Mouse (Mus musculus) intestine, embryonic 14.5 days (tissue): Measurements from ENCODE around the gene Grb2. TPM values are rescaled to one million over a fixed set of nuclear protein-coding genes. Genes with fewer than 3 reads are reported as not detected.

Source experiments
- ATAC-seq: fragments of 200-750 bp; cut with Nextera tagmentation; replicated peaks from 2 replicates; pipeline ENCODE4 v1.8.0; 2017; ENCODE audit warnings: low read depth, moderate number of reproducible peaks, moderate TSS enrichment, moderate library complexity; ENCODE audit not compliant: low FRiP score, low TSS enrichment
- DNase-seq: peaks from one replicate; pipeline ENCODE4 v3.0.0-alpha.2; 2018; ENCODE audit warnings: low spot score
- H3K27ac ChIP-seq: fragments of 300-500 bp; sonication (generic); 2 replicates; pipeline ENCODE4 v1.5.1; 2014; ENCODE audit warnings: low read depth, mild to moderate bottlenecking, control low read depth
- H3K27me3 ChIP-seq: fragments of 300-500 bp; sonication (generic); replicated peaks from 2 replicates; pipeline ENCODE4 v1.6.1; 2014; ENCODE audit warnings: low read length, control low read depth; ENCODE audit not compliant: control insufficient read depth, insufficient read depth
- H3K36me3 ChIP-seq: fragments of 300-500 bp; sonication (generic); 2 replicates; pipeline ENCODE4 v1.6.1; 2014; ENCODE audit warnings: low read length, control low read depth; ENCODE audit not compliant: control insufficient read depth, insufficient read depth
- H3K4me1 ChIP-seq: fragments of 300-500 bp; sonication (generic); replicated peaks from 2 replicates; pipeline ENCODE4 v1.6.1; 2014; ENCODE audit warnings: low read length, control low read depth, mixed read lengths; ENCODE audit not compliant: control insufficient read depth, insufficient read depth
- H3K4me2 ChIP-seq: fragments of 300-500 bp; sonication (generic); 2 replicates; pipeline ENCODE4 v1.6.1; 2014; ENCODE audit warnings: low read length
- H3K4me3 ChIP-seq: fragments of 300-500 bp; sonication (generic); 2 replicates; pipeline ENCODE4 v1.5.1; 2014; ENCODE audit warnings: low read depth, low read length, control low read depth, mixed read lengths
- H3K9ac ChIP-seq: fragments of 300-500 bp; sonication (generic); 2 replicates; pipeline ENCODE4 v1.6.1; 2014; ENCODE audit warnings: mild to moderate bottlenecking, low read length
- H3K9me3 ChIP-seq: fragments of 300-500 bp; sonication (generic); 2 replicates; pipeline ENCODE4 v1.6.1; 2016; ENCODE audit warnings: low read length, control low read depth; ENCODE audit not compliant: control insufficient read depth
- WGBS: fragments of 180-500 bp; shearing (Covaris S2); extraction: QIAGEN DNeasy Blood & Tissue Kit; methylation state at CpG from one replicate; pipeline ENCODE4 v1.1.7; 2014; 5-methylcytosine and 5-hydroxymethylcytosine counted together
- polyA plus RNA-seq: library from polyadenylated mRNA; unstranded; fragments of >200 nt; fragmentation: Nextera tagmentation; extraction: Ambion mirVana; gene quantifications from 2 replicates; pipeline ENCODE4 v1.2.1, GENCODE M21; 2014

Grb2 gene
- polyA plus RNA-seq, 1 experiment from 2014 or later: 52.3 TPM

GRCm38 (mm10) chr11:115626824-115627616 is 81.4 kb downstream of the Grb2 start:
- DNase-seq (no peak), ATAC-seq (no peak)
- H3K27me3 ChIP-seq: no peaks in the 10 kb centered on the region
- H3K27ac ChIP-seq: no peak overlapping the region
- WGBS: 45% methylated on average over 11 of the region's 11 CpGs
- no peaks in the 10 kb centered on the region for H3K9me3 ChIP-seq
- peak overlapping the region; percentile 60 for H3K9ac ChIP-seq
- H3K4me3 ChIP-seq: peak overlapping the region; percentile 77
- H3K4me1 ChIP-seq: peaks cover 10% of the 10 kb centered on the region
- peaks cover 18% of the 10 kb centered on the region for H3K36me3 ChIP-seq
- H3K4me2 ChIP-seq: peak overlapping the region; percentile 93

GRCm38 (mm10) chr11:115625877-115626276 is 82.5 kb downstream of the Grb2 start:
- no peak overlapping the region for H3K4me3 ChIP-seq
- DNase-seq: no peak
- peaks cover 10% of the 10 kb centered on the region for H3K4me1 ChIP-seq
- H3K27me3 ChIP-seq: no peaks in the 10 kb centered on the region
- H3K27ac ChIP-seq: no peak overlapping the region
- H3K9me3 ChIP-seq: no peaks in the 10 kb centered on the region
- H3K36me3 ChIP-seq: peaks cover 23% of the 10 kb centered on the region
- H3K4me2 ChIP-seq: no peak overlapping the region
- no peak overlapping the region for H3K9ac ChIP-seq
- WGBS: 85% methylated on average over 9 of the region's 9 CpGs
- no peak for ATAC-seq

- H3K4me1 ChIP-seq: peaks cover 10% of the 10 kb centered on the region
- no peaks in the 10 kb centered on the region for H3K9me3 ChIP-seq
- no peak overlapping the region for H3K27ac ChIP-seq
- peaks cover 41% of the 10 kb centered on the region for H3K36me3 ChIP-seq
- no peak for ATAC-seq
- no peak for DNase-seq
- no peak overlapping the region for H3K9ac ChIP-seq
- 77% methylated on average over 9 of the region's 9 CpGs for WGBS
- H3K4me3 ChIP-seq: no peak overlapping the region
- no peaks in the 10 kb centered on the region for H3K27me3 ChIP-seq
- no peak overlapping the region for H3K4me2 ChIP-seq
These were observed 84.8 kb downstream of the Grb2 start for GRCm38 (mm10) chr11:115623487-115624070.

- H3K27me3 ChIP-seq: no peaks in the 10 kb centered on the region
- DNase-seq (no peak), ATAC-seq (no peak)
- 92% methylated on average over 7 of the region's 7 CpGs for WGBS
- H3K9ac ChIP-seq: no peak overlapping the region
- no peak overlapping the region for H3K4me3 ChIP-seq
- H3K36me3 ChIP-seq: peaks cover 52% of the 10 kb centered on the region
- H3K9me3 ChIP-seq: no peaks in the 10 kb centered on the region
- H3K27ac ChIP-seq: no peak overlapping the region
- no peak overlapping the region for H3K4me2 ChIP-seq
- H3K4me1 ChIP-seq: 0 out of 2 replicates have a peak, but pooled peaks cover 2% of the 10 kb centered on the region
These were observed 88.4 kb downstream of the Grb2 start for GRCm38 (mm10) chr11:115619949-115620348.

GRCm38 (mm10) chr11:115618732-115619516 is 89.5 kb downstream of the Grb2 start:
- 0 out of 2 replicates have a peak, but pooled peaks cover 2% of the 10 kb centered on the region for H3K4me1 ChIP-seq
- H3K9me3 ChIP-seq: no peaks in the 10 kb centered on the region
- H3K36me3 ChIP-seq: peaks cover 58% of the 10 kb centered on the region
- no peak for DNase-seq
- H3K27me3 ChIP-seq: no peaks in the 10 kb centered on the region
- H3K4me3 ChIP-seq: no peak overlapping the region
- no peak overlapping the region for H3K27ac ChIP-seq
- no peak overlapping the region for H3K4me2 ChIP-seq
- no peak overlapping the region for H3K9ac ChIP-seq
- 85% methylated on average over 16 of the region's 16 CpGs for WGBS
- ATAC-seq: no peak

GRCm38 (mm10) chr11:115618001-115618400 is 90.4 kb downstream of the Grb2 start:
- Histone ChIP-seq H3K9ac (no peak overlapping the region), H3K9me3 (no peaks in the 10 kb centered on the region), H3K4me1 (peaks cover 10% of the 10 kb centered on the region), H3K27ac (no peak overlapping the region), H3K27me3 (no peaks in the 10 kb centered on the region), H3K4me2 (no peak overlapping the region), H3K4me3 (no peak overlapping the region), H3K36me3 (peaks cover 49% of the 10 kb centered on the region)
- 89% methylated on average over 2 of the region's 2 CpGs for WGBS
- ATAC-seq: no peak
- no peak for DNase-seq

GRCm38 (mm10) chr11:115616893-115617292 is 91.5 kb downstream of the Grb2 start:
- H3K36me3 ChIP-seq: peaks cover 38% of the 10 kb centered on the region
- H3K4me3 ChIP-seq: no peak overlapping the region
- ATAC-seq (no peak), DNase-seq (no peak)
- no peaks in the 10 kb centered on the region for H3K27me3 ChIP-seq
- no peak overlapping the region for H3K9ac ChIP-seq
- WGBS: 78% methylated on average over 6 of the region's 6 CpGs
- H3K4me1 ChIP-seq: peaks cover 11% of the 10 kb centered on the region
- no peak overlapping the region for H3K4me2 ChIP-seq
- H3K27ac ChIP-seq: no peak overlapping the region
- H3K9me3 ChIP-seq: no peaks in the 10 kb centered on the region

- no peak for ATAC-seq
- Histone ChIP-seq H3K4me3 (no peak overlapping the region), H3K9me3 (no peaks in the 10 kb centered on the region), H3K27me3 (no peaks in the 10 kb centered on the region), H3K36me3 (peaks cover 37% of the 10 kb centered on the region), H3K4me2 (no peak overlapping the region), H3K4me1 (peaks cover 17% of the 10 kb centered on the region), H3K9ac (no peak overlapping the region), H3K27ac (no peak overlapping the region)
- no peak for DNase-seq
- 91% methylated on average over 7 of the region's 7 CpGs for WGBS
These were observed 92.0 kb downstream of the Grb2 start for GRCm38 (mm10) chr11:115616371-115616770.
